22 mouse cellular contexts compared by ENCODE assay signal in the genomic region with DNA sequence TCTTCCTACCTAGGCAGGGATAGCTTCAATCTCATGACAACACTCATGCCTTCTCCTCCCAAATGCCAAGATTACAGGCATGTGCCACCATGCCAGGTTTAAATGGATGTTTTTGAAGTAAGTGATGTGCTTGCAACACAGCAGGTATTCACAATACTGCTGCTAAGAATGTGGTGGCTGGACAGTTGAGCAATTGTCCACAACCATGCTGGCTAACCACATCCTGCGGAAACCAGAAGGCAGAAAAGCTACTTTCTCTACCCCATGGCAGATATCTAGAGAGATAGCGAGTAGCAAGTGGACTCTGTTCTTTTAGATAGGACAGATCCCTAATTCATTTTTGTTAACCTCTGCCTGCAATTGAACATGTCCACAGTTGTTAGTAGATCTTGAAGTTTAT. TPM values are rescaled to one million over a fixed set of nuclear protein-coding genes. Genes with fewer than 3 reads are reported as not detected.
"Had no signal": no experiment of that assay in that cellular context is flagged by ENCODE, and none has a peak within 500 bp of the region (broad histone marks: within the 10 kb centered on the region; RNA-seq: fewer than 3 reads in every experiment).

No protein-coding gene starts in this region.

- H3K4me3 ChIP-seq: layer of hippocampus, adult 2 months; limb, embryonic 12.5 days; midbrain, embryonic 13.5 days; neural tube, embryonic 15.5 days had no signal

- H3K36me3 ChIP-seq: limb, embryonic 12.5 days; midbrain, embryonic 13.5 days; neural tube, embryonic 15.5 days had no signal

- ATAC-seq: lung, postnatal 0 days; midbrain, embryonic 13.5 days had no signal

- H3K27ac ChIP-seq: layer of hippocampus, adult 2 months; limb, embryonic 12.5 days; liver, embryonic 14.5 days; midbrain, embryonic 13.5 days; neural tube, embryonic 15.5 days had no signal

- DNase-seq: kidney, adult 11 months; kidney, adult 9 months; kidney, postnatal 10 days; kidney, postnatal 4 days; liver; lung, adult 2 months; lung, postnatal 4 days; retina, postnatal 1 day; right cerebral cortex, postnatal 14 days; thymus, postnatal 14 days had no signal

- H3K9ac ChIP-seq: limb, embryonic 12.5 days; liver, embryonic 14.5 days; midbrain, embryonic 13.5 days; neural tube, embryonic 15.5 days had no signal

- H3K4me1 ChIP-seq: neural tube, embryonic 15.5 days had no signal

- H3K4me2 ChIP-seq: limb, embryonic 12.5 days; midbrain, embryonic 13.5 days; neural tube, embryonic 15.5 days had no signal

- H3K9me3 ChIP-seq: limb, embryonic 12.5 days; midbrain, embryonic 13.5 days; neural tube, embryonic 15.5 days had no signal

RNA-seq across cellular contexts. Expression of gene H2al1j, which starts 33.6 kb away (rescaled TPM):
- total RNA-seq: layer of hippocampus, adult 2 months; layer of hippocampus, postnatal 10 days; left cerebral cortex, postnatal 36 days; midbrain, postnatal 0 days had no signal
- polyA plus RNA-seq: limb, embryonic 12.5 days; liver, embryonic 14.5 days; lung, adult 2 months; lung, postnatal 0 days; midbrain, embryonic 13.5 days; midbrain, postnatal 0 days; neural tube, embryonic 11.5 days; neural tube, embryonic 15.5 days; small intestine, adult 2 months; stomach, embryonic 16.5 days had no signal

RNA-seq across cellular contexts. Expression of gene H2al1i, which starts 36.8 kb away (rescaled TPM):
- total RNA-seq: layer of hippocampus, adult 2 months; layer of hippocampus, postnatal 10 days; left cerebral cortex, postnatal 36 days; midbrain, postnatal 0 days had no signal
- polyA plus RNA-seq: limb, embryonic 12.5 days; liver, embryonic 14.5 days; lung, adult 2 months; lung, postnatal 0 days; midbrain, embryonic 13.5 days; midbrain, postnatal 0 days; neural tube, embryonic 11.5 days; neural tube, embryonic 15.5 days; small intestine, adult 2 months; stomach, embryonic 16.5 days had no signal

RNA-seq across cellular contexts. Expression of gene H2al1h, which starts 40.0 kb away (rescaled TPM):
- total RNA-seq: layer of hippocampus, adult 2 months; layer of hippocampus, postnatal 10 days; left cerebral cortex, postnatal 36 days; midbrain, postnatal 0 days had no signal
- polyA plus RNA-seq: limb, embryonic 12.5 days; liver, embryonic 14.5 days; lung, adult 2 months; lung, postnatal 0 days; midbrain, embryonic 13.5 days; midbrain, postnatal 0 days; neural tube, embryonic 11.5 days; neural tube, embryonic 15.5 days; small intestine, adult 2 months; stomach, embryonic 16.5 days had no signal

RNA-seq across cellular contexts. Expression of gene H2al1g, which starts 43.2 kb away (rescaled TPM):
- total RNA-seq: layer of hippocampus, adult 2 months; layer of hippocampus, postnatal 10 days; left cerebral cortex, postnatal 36 days; midbrain, postnatal 0 days had no signal
- polyA plus RNA-seq: limb, embryonic 12.5 days; liver, embryonic 14.5 days; lung, adult 2 months; lung, postnatal 0 days; midbrain, embryonic 13.5 days; midbrain, postnatal 0 days; neural tube, embryonic 11.5 days; neural tube, embryonic 15.5 days; small intestine, adult 2 months; stomach, embryonic 16.5 days had no signal

RNA-seq across cellular contexts. Expression of gene H2al1f, which starts 46.3 kb away (rescaled TPM):
- total RNA-seq: layer of hippocampus, adult 2 months; layer of hippocampus, postnatal 10 days; left cerebral cortex, postnatal 36 days; midbrain, postnatal 0 days had no signal
- polyA plus RNA-seq: limb, embryonic 12.5 days; liver, embryonic 14.5 days; lung, adult 2 months; lung, postnatal 0 days; midbrain, embryonic 13.5 days; midbrain, postnatal 0 days; neural tube, embryonic 11.5 days; neural tube, embryonic 15.5 days; small intestine, adult 2 months; stomach, embryonic 16.5 days had no signal
